Mouse (Mus musculus): ENCODE measurements around the gene Ear6.
"Not testable (repeated sequence)": the region's sequence is repeated elsewhere in the genome, so short reads cannot be mapped to it uniquely, and the experiment has no call there.

The Ear6 gene

DNA sequence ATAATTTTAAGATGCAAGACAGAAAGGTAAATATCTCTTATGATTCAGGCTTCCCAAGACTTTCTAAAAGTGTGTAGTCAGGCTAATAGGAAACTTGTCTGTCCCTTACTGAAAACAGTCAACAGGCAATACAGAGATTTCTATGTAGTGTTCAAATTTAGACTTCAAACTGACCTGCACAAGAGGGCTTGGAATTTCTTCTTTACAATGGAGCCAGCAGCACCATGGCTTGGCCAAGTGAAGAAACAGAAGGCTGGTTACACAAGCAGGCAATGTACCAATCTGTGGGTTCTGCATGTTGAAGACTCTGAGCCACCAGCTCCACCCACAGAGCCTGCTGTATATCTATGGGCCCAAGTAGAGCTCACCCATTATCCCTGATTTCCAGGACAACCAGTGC lies at the start of gene Ear6:
Gene Ear6 (plus strand): TSS at position 301 of the 400 bp plus-strand sequence.
- peak; percentile 0 for DNase-seq (ENCODE audit: low spot score)

DNA sequence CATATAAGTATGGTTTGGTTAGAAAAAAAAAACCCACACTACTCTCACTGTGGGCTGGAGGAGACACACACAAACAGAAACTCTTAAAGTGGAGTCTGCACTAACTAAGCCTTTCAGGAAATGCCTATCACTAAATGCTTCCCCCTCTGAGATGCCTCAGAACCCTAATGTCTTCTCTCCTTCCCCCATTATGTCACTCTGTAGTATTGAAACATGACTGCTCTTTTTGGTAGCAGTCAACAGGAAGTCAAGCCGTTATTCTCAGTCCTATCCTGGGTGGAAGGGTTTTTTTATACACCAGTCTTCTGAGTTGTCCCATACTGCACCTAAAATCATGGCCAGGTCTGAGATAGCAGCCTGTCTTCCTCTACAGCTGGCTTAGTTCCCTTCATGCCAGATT lies 26.9 kb upstream of the Ear6 start:
- no peak for DNase-seq (ENCODE audit: low spot score)

DNA sequence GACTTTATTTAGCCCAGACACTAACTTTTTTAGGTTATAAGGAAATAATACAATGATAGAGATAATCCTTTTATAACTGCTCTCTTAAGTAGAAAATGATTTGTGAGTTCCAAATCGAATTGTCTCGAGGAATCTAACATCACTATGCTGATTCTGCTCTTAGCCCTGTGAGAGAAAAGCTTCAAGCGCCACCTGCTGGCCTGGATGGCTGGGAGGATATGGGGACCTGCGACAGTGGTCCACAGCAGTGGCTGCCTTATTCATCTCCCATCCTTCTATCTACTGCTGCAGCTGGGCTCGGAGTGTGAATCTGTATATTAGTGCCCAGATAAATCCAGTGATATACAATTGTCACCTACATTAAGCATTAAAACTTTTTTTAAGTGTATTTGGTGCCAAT lies 25.7 kb upstream of the Ear6 start:
- peak; percentile 39 for DNase-seq (ENCODE audit: low spot score)

DNA sequence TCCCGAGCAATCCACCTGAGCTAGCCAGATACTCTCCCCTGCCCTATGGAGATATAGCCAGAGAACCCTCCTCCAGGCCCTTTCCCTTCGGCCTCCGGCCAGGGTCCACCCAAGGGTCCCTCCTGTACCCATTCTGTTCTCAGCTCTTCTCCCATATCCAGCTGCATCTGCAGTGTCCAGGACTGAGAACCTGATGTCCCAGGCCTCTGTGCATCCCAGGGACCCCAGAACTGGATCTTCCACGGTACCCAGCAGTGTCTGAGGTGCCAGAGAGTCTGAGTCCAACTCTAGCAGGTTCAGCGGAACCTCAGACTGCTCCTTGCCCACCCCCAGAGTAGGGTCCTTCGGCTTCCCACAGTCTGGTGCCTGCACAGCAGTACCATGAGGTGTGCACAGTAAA lies 24.3 kb upstream of the Ear6 start:
- no peak for DNase-seq (ENCODE audit: low spot score)

DNA sequence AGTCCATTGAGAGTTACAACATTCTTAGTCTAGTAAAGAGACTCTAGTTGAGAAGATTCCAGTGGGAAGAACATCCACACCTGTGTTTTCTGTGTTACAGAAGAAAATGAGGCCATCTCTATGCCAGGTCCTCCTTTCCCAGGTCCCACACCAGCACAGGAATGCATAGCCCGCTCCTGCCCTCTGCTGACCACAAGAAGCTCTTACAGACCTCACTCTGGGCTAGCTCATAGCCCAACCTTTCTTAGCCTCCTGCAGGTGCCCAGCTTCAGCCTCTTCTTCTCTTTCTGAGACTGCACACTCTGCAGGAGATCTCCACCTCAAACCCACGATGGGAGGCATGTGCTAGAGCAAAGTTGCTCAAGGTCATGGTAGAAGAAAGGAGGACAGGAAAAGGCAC lies 15.0 kb upstream of the Ear6 start:
- DNase-seq (ENCODE audit: low spot score) = not testable (repeated sequence)

DNA sequence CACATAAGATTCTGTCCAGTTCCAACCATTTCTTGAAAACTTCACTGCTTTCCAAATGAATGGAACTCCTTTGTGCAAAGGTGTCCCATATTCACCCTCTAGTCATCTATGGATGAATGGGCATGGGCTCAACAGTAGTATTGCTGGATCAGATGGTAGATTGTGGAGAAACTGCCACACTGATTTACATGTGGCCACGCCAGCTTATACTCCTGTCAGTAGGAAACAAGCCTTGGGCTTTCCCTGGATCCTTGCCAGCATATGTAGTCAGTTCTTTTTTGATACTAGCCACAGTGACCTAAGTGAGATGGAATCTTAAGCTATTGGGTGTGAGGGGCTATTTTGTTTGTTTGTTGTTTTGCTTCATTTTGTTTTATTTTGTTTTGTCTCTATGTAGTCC lies 11.2 kb upstream of the Ear6 start:
- DNase-seq (ENCODE audit: low spot score) = no peak

DNA sequence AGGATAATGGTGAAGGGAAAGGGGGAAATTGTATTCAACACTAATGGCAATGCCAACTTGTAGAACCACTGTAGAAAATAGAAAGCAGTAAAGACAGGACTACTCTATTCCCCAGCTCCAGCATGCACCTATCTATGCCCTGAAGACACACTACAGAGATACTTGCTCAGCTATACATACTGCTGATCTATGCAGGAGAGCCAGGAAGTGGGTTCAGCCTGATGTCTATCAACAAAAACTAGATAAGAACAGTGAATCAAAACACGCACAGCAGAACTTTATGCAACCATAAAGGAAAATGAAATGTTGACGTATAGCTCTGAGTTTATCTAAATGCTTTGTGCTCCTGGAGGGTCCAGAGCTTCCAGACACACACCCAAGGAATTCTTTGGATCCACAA lies 10.7 kb upstream of the Ear6 start:
- DNase-seq (ENCODE audit: low spot score) = no peak

DNA sequence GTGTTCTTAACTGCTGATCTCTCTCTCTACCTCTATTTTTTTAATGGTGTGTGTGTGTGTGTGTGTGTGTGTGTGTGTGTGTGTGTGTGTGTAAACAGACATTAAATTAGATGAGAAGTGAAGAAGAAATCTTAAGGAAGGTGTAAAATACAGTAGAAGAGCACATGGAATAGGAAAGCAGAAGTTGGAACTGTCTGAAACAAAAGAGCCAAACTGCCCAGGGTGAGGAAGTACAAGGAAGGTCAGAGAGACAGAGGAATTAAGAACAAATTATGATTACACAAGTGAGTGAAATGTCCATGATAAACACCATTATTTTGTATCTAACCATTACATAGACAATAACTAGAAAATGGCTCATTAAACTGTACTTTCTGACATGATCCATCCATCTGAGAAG lies 9.6 kb upstream of the Ear6 start:
- no peak for DNase-seq (ENCODE audit: low spot score)

DNA sequence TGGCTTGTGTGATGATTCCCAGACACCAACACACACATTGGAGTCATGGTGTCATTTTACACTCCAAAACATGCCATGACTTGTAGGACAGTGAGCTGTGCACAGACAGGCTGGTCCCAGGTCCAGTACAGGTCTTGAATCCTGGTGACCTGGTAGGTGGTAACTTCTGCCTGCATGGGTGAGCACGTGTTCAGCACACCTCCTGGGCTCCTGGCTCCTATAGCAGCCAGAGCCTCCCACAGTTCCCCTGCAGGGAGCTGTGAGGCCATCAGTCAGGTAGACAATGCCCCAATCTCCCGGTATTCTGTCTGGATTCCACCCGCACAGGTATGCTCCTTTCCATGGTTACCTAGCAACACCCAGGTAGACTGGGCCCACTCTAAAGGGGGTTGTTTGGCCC lies 6.9 kb upstream of the Ear6 start:
- DNase-seq (ENCODE audit: low spot score) = no peak

DNA sequence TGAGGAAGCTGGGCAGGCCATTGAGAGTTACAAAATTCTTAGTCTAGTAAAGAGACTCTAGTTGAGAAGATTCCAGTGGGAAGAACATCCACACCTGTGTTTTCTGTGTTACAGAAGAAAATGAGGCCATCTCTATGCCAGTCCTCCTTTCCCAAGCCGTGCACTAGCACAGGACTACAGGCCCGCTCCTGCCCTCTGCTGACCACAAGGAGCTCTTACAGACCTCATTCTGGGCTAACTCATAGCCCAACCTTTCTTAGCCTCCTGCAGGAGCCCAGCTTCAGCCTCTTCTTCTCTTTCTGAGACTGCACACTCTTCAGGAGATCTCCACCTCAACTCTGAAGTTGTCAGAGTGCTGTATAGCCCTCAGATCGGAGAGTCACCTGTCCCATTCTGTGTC lies 2.5 kb upstream of the Ear6 start:
- not testable (repeated sequence) for DNase-seq (ENCODE audit: low spot score)

DNA sequence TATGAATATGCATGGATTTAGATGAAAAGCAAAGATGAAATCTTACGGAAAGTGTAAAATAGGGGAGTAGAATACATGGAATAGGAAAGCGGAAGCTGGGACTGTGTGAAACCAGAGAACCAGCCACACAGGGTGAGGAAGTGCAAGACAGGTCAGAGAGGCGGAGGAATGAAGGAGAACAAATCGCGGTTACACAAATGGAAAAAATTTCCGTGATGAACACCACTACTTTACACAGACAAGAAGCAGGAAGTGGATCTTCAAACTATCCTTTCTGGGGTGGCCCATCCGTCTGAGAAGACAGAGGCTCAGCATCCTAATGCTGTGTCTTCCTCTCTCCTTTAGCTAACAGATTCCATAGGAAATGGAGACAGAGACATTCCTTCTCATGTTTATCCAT lies 1.8 kb downstream of the Ear6 start:
- not testable (repeated sequence) for DNase-seq (ENCODE audit: low spot score)

DNA sequence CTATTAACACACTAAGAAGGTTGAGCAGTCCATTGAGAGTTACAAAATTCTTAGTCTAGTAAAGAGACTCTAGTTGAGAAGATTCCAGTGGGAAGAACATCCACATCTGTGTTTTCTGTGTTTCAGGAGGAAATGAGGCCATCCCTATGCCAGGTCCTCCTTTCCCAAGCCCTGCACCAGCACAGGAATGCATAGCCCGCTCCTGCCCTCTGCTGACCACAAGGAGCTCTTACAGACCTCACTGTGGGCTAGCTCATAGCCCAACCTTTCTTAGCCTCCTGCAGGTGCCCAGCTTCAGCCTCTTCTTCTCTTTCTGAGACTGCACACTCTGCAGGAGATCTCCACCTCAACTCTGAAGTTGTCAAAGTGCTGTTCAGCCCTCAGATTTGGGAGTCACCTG lies 10.1 kb downstream of the Ear6 start:
- peak; percentile 49 for DNase-seq (ENCODE audit: low spot score)

DNA sequence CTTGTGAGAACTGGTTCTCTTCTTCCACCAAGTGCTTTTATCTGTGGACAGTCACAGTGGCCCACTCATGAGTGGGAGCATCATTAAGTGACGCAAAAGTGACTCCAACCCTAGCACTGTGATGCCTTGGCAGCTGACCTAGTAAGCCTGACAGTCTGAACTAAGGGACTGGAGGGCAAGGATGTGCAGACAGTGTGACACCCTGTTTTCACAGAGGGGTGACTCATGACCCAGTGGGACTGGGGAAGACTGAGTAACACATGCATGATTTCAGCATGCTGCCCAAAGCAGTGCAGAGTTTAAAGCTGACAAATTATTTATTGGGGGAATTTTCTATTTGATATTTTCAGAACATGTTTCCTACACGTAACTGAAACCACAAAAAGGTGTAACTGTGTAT lies 17.3 kb downstream of the Ear6 start:
- DNase-seq (ENCODE audit: low spot score) = no peak

DNA sequence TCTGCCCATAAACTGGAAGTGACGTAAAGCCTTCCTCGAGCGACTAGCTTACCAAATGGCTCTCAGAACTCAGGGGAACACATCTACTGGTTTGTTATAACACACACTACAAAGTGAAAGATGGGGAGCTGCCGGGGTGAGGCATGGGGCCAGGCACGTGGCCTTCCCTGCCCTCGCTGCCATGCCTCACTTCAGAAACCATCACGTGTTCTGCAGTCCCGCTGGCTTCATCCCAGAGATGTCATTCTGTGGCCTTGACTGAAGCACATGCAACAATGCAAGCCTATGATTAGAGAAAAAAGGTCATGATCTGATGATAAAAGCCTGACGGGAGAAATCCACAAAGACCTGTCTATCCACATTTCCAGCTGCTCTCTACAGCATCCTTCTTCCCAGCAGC lies 18.2 kb downstream of the Ear6 start:
- no peak for DNase-seq (ENCODE audit: low spot score)

DNA sequence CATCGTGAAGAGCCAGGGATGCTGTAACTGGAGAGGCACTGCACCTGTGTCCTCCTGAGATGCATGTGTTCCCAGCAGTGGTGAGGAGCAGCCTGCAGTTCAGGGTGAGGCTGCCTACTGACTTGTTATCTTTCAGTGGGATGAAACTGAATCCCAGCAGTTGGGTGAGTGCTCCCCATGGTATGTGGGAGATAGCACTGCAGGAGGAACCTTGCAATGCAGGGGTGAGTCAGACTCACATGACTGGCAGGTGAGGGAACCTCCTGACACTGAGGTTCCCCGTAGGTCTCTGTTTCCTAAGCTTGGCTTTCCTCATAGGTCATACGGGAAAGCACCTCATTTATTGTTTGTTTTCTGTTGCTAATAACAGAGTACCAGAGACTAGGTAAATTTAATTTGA lies 24.0 kb downstream of the Ear6 start:
- no peak for DNase-seq (ENCODE audit: low spot score)

DNA sequence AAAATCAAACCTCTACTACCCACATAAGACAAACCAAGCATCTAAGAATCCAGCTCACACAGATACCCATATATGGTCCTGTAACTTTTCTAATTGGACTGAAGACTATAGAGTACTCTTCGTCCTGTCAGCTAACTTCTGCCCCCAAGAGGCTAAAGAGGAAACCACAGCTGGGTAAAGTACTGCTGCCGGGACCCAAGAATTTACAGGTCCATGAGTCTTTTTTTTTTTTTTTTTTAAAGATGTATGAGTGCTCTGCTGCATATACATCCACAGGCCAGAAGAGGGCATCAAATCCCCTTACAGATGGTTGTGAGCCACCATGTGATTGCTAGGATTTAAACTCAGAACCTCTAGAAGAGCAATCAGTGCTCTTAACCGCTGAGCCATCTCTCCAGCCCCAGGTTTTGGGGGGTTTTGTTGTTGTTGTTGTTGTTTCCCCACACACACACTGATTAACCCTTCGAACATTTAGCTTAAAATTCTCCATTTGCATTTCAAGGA lies 30.1 kb downstream of the Ear6 start:
- peak; percentile 84 for DNase-seq (ENCODE audit: low spot score)

DNA sequence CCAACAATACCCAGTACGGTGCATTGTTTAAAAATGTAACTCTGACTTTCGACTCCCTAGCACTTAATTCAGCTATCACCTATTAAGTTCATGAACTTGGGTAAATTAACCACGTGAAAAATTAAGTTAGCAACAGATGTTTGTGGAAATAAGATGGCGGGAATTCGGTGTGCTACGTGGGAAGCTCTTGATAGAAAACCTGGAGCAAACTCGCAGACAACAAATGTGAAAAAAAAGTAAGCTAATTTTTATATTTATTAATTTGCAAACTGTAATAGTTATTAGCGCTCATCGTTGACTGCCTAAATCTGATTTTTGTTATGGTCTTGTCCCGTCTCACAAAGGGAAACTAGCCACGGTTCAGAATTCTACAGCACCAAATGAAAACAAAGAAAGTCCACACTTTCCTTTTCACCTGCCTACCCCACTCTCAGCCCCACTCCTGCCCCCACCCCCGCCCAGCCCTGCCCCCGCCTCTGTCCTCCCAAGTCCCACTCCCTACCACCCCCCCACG lies 30.6 kb downstream of the Ear6 start:
- peak; percentile 57 for DNase-seq (ENCODE audit: low spot score)

DNA sequence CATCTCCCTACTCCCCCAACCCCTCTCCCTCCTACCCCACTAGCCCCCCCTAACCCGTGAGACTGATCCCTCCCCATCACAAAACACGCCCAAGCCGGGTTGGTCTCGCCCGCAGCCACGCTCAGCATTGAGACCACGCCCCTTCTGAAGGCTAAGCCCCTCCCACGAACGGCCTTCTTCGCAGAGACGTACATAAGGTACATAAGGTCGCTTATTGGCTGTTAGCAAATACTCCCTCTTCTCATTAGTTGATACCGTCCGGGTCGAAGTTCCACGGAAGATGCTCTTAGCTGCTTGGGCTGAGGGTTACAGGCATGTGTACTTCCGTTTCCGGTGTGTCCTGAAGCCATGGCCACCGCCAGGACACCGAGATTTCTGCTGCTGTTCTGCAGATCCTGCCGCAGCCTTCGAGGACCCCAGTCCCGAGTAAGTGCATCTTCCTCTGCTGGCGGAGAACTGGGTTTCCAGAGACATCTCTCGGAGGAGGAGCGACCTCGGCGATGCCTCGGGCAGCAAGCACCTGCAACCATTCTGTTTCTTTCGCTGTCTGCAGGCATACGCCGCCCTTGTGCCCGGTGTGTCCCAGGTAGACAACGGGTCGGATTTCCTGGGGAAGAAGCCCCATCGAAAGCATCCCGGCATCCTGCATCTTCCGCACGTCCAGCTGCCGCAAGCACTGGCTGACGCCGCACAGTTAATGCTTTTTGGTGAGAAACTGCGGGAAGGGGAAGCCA lies 31.3 kb downstream of the Ear6 start, which contains the start of gene Mettl17:
Gene Mettl17 (plus strand): TSS at position 245 of the 734 bp plus-strand sequence.
- peak; percentile 96 for DNase-seq (ENCODE audit: low spot score)

DNA sequence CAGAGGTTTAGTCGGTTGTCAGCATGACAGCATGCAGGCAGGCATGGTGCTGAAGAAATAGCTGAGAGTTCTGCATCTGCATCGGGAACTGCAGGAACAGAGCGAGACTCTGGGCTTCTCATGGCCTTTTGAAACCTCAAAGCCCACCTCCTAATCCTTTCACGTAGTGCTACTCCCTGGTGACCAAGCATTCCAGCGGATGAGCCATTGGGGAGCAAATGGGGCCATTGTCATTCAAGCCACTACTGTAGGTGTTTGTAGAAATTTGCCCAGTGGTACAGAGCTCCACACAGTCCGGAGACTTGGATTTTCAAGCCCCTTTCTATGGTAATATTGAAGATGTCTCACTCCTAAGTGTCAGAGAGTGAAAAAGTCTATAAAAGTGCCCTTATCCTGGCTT lies 32.6 kb downstream of the Ear6 start:
- no peak for DNase-seq (ENCODE audit: low spot score)

DNA sequence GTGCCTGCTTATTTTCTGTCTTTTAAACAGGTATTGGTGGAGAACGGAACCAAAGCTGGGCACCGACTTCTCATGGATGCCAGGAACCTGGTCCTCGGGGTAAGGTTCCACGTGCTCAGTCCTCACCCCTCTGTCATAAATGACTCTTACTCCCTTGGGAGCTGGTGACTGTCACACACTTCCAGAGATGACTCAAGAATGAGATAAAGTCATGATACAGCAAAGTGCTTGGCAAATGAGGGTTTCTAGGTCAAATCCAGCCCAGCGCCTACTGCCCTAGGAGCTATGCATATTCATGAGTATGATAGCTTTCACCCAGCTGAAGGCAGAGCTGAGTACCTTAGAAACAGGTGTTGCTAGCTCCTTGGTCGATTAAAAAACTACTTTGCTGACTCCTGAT lies 36.3 kb downstream of the Ear6 start:
- DNase-seq (ENCODE audit: low spot score) = no peak

DNA sequence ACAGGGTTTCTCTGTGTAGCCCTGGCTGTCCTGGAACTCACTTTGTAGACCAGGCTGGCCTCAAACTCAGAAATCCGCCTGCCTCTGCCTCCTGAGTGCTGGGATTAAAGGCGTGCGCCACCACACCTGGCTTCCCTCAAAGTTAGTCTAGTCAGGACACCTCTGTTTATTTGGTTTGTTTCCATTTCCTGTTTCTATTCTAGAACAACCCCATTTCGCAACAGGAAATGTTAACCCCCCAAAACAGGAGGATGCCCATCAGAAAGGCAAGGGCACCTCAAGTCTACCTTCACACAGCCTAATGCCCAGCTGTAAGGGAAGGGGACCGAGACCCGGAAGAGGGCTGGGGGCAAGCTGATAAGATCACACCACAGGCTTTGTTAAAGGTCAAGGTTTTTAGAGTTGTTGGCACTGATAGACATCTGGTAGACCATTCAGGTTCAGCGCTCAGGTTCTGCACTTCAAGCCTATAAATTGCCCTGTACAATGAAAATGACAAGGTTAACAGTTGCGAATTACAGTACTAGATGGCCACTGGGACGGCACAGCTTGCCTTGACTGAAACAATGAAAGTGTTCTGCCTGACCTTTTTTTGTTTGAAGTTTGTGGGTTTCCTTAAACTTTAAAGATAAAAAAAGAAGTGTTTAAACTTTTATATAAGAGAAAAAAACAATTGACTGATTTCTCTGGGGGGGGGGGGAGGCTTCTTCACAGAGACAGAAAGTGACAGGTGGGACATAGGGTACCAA lies 38.9 kb downstream of the Ear6 start, which contains the start of gene Slc39a2:
Gene Slc39a2 (plus strand): TSS at position 699 of the 749 bp plus-strand sequence.
- no peak for DNase-seq (ENCODE audit: low spot score)

DNA sequence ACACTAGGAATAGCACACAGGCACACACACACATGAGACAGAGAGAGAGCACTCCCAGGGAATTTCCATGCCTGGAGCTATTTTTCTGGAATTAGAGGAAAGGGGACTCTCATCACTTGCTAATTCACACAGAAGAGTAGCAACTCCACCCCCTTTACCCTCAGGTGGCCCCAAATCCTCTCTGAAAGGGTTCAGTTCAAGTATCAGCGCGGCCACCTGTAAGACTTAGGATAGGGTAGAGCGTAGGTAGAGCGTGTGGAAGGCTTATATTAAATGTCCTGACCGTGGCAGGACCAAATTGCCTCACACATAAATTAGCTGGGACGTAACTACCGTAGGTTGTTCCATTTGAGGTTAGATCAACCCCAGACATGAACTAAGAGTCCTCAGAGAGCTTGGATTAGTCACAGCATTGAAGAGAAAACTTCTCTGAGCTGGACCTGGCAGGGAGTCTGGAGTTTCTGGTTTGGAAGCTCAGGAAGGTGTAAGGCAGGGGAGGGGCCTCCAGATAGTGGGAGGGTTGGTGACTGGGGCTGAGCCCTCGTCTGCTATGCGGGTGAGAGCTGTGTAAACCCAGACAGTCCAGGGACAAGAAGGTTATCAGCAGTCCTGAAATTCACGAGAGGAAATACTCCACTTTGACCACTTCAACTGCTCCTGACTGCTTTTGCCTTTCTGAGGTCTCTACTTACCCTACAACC lies 39.7 kb downstream of the Ear6 start:
- no peak for DNase-seq (ENCODE audit: low spot score)
